Mouse (Mus musculus): ENCODE measurements at regions not wholly inside any gene's neighbourhood (a gene's known extent, or its start where the extent isn't known, plus 50 kb on each side); places are given as distances from the start of the nearest gene placed in this dataset.

DNA sequence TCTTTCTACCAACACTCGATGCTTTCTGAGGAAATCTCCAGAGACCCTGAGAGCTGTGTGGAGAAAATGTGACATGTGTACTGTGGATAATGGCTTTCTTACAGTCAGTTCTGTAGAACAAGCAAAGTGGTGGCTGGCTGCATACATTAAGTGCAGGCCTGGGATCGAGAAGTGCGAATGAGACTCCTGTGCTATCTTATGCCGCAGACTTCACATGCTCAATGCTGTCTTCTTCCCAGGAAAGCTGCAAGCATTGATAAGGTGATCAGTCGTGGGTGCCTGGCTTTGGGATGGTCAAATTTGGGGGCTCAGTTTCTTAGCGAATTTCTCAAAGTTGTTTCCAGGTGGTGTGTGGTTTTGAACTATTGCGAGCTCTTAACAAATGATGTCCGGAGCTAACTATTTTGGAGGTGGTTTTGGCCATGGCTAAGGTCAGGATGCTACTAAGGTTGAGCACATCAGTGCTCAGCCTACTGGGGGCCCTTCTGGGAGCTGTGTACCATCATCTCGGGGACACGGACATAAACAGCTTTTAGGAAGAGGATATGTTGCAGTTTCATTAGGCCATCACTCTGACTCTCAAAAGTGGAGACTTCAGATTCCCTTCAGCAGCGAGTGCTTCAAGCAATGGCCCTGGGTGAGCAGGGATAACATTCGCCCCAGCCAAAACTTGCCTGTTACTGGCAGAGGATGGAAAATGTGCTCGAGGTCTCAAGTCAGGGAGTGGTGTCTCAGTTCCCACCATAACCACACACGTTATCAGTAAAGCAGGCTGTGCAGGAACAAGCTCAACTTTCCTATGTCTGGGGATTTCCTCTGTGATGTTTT is 646.7 kb downstream of the Zfp706 start:
- H3K27ac ChIP-seq (replicated peaks; ENCODE audit: insufficient read depth, low read depth, low read length) = no peak overlapping the region
- no peaks in the 10 kb centered on the region for H3K79me2 ChIP-seq (ENCODE audit: control insufficient read depth, insufficient read depth, low read length)
- H3K4me3 ChIP-seq (ENCODE audit: insufficient read depth, low read depth, low read length) = no peak overlapping the region
- no peak overlapping the region for H3K9ac ChIP-seq (ENCODE audit: low read depth, low read length)
- peaks cover 4% of the 10 kb centered on the region; the same call in 1 of the 2 replicates for H3K4me1 ChIP-seq (ENCODE audit: control insufficient read depth, insufficient read depth, low read length)
- WGBS = 79% methylated on average over 14 of the region's 14 CpGs
- no peaks in the 10 kb centered on the region for H3K36me3 ChIP-seq (ENCODE audit: control insufficient read depth, insufficient read depth, low read length)
- no peak for TF ChIP-seq POLR2A (IDR thresholded peaks at IDR 0.05; ENCODE audit: extremely low read depth, insufficient read depth, low read length)
- no peak for TF ChIP-seq CTCF (IDR thresholded peaks at IDR 0.05; ENCODE audit: low read depth, low read length)
- no peak for DNase-seq (ENCODE audit: extremely low read depth, low read depth, low spot score)
- H3K27me3 ChIP-seq (ENCODE audit: control insufficient read depth, insufficient read depth, low read length) = no peaks in the 10 kb centered on the region

DNA sequence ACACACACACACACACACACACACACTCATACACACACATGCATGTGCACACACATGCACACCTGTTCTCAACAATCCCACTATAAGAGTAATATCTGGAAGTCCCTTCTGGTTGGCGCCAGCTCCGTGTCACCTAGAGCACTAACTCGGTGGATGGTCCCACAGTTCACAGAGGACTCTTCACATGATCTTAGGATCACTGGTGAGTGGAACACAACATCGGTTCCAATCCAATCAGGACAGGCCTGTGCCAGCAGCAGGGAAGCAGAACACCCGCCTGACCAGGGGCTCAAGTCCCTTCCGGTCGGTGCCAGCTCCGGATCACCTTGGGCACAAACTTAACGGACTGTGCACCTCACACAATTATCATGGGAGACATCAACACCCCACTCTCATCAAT is 651.7 kb downstream of the Zfp706 start:
- TF ChIP-seq CTCF (IDR thresholded peaks at IDR 0.05; ENCODE audit: low read depth, low read length) (no peak), POLR2A (IDR thresholded peaks at IDR 0.05; ENCODE audit: extremely low read depth, insufficient read depth, low read length) (no peak)
- Histone ChIP-seq H3K9ac (ENCODE audit: low read depth, low read length) (no peak overlapping the region), H3K4me1 (ENCODE audit: control insufficient read depth, insufficient read depth, low read length) (no peaks in the 10 kb centered on the region), H3K4me3 (ENCODE audit: insufficient read depth, low read depth, low read length) (no peak overlapping the region), H3K27me3 (ENCODE audit: control insufficient read depth, insufficient read depth, low read length) (no peaks in the 10 kb centered on the region), H3K27ac (replicated peaks; ENCODE audit: insufficient read depth, low read depth, low read length) (no peak overlapping the region), H3K36me3 (ENCODE audit: control insufficient read depth, insufficient read depth, low read length) (no peaks in the 10 kb centered on the region), H3K79me2 (ENCODE audit: control insufficient read depth, insufficient read depth, low read length) (no peaks in the 10 kb centered on the region)
- no peak for DNase-seq (ENCODE audit: extremely low read depth, low read depth, low spot score)
- WGBS = 97% methylated on average over 9 of the region's 9 CpGs

DNA sequence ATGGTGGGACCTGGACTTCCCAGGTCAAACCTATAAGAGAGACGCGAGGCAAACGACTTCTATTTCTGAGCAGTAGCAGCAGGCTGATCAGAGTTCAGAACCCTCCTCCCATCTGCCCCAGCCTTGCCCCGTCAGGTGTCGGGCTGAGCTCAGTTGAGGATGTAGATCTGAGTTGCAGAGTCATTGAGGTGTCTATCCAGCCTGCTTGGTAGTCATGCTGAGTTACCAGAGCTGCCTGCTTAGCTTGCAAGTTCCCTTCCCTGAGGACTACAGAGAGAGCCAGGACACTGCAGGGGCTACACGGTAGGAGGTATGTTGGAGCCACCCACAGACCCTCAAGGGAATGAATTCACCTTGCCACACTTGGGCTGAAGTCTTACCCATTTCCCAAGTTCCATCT is 653.0 kb downstream of the Zfp706 start:
- no peak overlapping the region for H3K27ac ChIP-seq (replicated peaks; ENCODE audit: insufficient read depth, low read depth, low read length)
- H3K36me3 ChIP-seq (ENCODE audit: control insufficient read depth, insufficient read depth, low read length) = no peaks in the 10 kb centered on the region

DNA sequence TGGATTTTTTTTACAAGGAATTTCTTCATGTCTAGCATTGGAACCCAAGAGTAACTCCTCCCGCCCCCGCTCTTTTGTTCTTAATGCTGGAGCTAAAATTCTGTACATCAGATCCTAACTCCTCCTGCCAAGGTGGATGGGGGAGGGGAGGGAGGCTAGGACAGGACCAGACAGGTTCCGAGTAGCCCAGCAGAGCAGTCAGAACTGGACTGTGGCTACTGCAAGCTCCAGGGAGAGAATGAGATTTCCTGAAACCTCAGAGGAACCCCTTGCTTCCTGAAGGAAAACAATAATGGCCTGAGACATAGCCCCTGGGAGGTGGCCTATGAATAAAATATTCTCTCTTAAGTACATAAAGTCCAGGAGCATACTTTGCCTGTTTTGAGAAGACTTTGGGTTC is 653.8 kb downstream of the Zfp706 start:
- H3K36me3 ChIP-seq (ENCODE audit: control insufficient read depth, insufficient read depth, low read length) = no peaks in the 10 kb centered on the region
- no peak overlapping the region for H3K9ac ChIP-seq (ENCODE audit: low read depth, low read length)
- H3K4me3 ChIP-seq (ENCODE audit: insufficient read depth, low read depth, low read length) = no peak overlapping the region
- no peak for DNase-seq (ENCODE audit: extremely low read depth, low read depth, low spot score)
- 93% methylated on average over 3 of the region's 3 CpGs for WGBS
- no peak overlapping the region for H3K27ac ChIP-seq (replicated peaks; ENCODE audit: insufficient read depth, low read depth, low read length)
- no peaks in the 10 kb centered on the region for H3K4me1 ChIP-seq (ENCODE audit: control insufficient read depth, insufficient read depth, low read length)
- H3K79me2 ChIP-seq (ENCODE audit: control insufficient read depth, insufficient read depth, low read length) = no peaks in the 10 kb centered on the region
- H3K27me3 ChIP-seq (ENCODE audit: control insufficient read depth, insufficient read depth, low read length) = no peaks in the 10 kb centered on the region
- no peak for TF ChIP-seq POLR2A (IDR thresholded peaks at IDR 0.05; ENCODE audit: extremely low read depth, insufficient read depth, low read length)
- TF ChIP-seq CTCF (IDR thresholded peaks at IDR 0.05; ENCODE audit: low read depth, low read length) = no peak

More for the DNA sequence above, 653.0 kb downstream of the Zfp706 start:
- no peak for DNase-seq (ENCODE audit: extremely low read depth, low read depth, low spot score)
- WGBS = 86% methylated on average over 6 of the region's 6 CpGs
- Histone ChIP-seq H3K79me2 (ENCODE audit: control insufficient read depth, insufficient read depth, low read length) (no peaks in the 10 kb centered on the region), H3K9ac (ENCODE audit: low read depth, low read length) (no peak overlapping the region), H3K4me1 (ENCODE audit: control insufficient read depth, insufficient read depth, low read length) (no peaks in the 10 kb centered on the region), H3K4me3 (ENCODE audit: insufficient read depth, low read depth, low read length) (no peak overlapping the region), H3K27me3 (ENCODE audit: control insufficient read depth, insufficient read depth, low read length) (no peaks in the 10 kb centered on the region)
- TF ChIP-seq CTCF (IDR thresholded peaks at IDR 0.05; ENCODE audit: low read depth, low read length) (no peak), POLR2A (IDR thresholded peaks at IDR 0.05; ENCODE audit: extremely low read depth, insufficient read depth, low read length) (no peak)

DNA sequence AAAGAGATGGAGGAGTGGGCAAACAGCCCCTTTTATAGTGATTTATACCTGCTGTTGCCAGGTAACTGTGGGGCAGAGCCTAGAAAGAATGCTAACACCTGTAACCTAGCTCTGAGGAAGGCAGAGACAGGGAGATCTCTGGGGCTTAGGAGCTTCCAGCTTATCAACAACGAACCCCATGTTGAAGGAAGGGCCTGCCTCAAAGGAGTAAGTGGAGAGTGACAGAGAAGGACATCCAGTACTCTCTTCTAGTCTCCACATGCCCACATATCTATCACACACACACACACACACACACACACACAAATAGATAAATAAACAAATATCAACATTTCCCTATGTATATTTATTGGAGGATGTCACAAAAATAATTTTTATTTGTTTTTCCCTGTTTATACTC is 654.6 kb downstream of the Zfp706 start:
- no peak overlapping the region for H3K4me3 ChIP-seq (ENCODE audit: insufficient read depth, low read depth, low read length)
- TF ChIP-seq POLR2A (IDR thresholded peaks at IDR 0.05; ENCODE audit: extremely low read depth, insufficient read depth, low read length) = no peak
- TF ChIP-seq CTCF (IDR thresholded peaks at IDR 0.05; ENCODE audit: low read depth, low read length) = no peak
- no peak for DNase-seq (ENCODE audit: extremely low read depth, low read depth, low spot score)
- H3K27me3 ChIP-seq (ENCODE audit: control insufficient read depth, insufficient read depth, low read length) = no peaks in the 10 kb centered on the region
- H3K9ac ChIP-seq (ENCODE audit: low read depth, low read length) = no peak overlapping the region
- H3K27ac ChIP-seq (replicated peaks; ENCODE audit: insufficient read depth, low read depth, low read length) = no peak overlapping the region
- 84% methylated on average over 1 of the region's 1 CpGs for WGBS
- no peaks in the 10 kb centered on the region for H3K79me2 ChIP-seq (ENCODE audit: control insufficient read depth, insufficient read depth, low read length)
- H3K36me3 ChIP-seq (ENCODE audit: control insufficient read depth, insufficient read depth, low read length) = no peaks in the 10 kb centered on the region
- no peaks in the 10 kb centered on the region for H3K4me1 ChIP-seq (ENCODE audit: control insufficient read depth, insufficient read depth, low read length)

DNA sequence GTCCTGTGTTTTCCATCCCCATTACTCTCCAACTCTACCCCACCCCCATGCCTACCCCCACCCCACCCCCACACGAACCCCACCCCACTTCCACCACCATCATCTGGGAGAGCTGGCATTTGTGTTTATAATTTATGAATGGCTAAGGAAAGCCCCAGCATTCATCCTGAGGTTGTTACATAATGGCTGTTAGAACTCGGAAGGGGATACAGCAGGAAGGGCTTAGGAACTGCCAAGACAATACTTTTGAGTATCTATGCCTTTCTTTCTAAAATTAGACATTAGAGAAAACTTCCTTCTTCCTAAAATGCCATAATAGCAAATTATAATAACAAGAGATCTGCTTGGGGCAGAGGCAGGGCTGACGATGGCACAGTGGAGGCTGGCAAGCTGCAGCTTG is 655.9 kb downstream of the Zfp706 start:
- no peak overlapping the region for H3K9ac ChIP-seq (ENCODE audit: low read depth, low read length)
- TF ChIP-seq CTCF (IDR thresholded peaks at IDR 0.05; ENCODE audit: low read depth, low read length) (no peak), POLR2A (IDR thresholded peaks at IDR 0.05; ENCODE audit: extremely low read depth, insufficient read depth, low read length) (no peak)
- WGBS = 47% methylated on average over 3 of the region's 3 CpGs
- H3K79me2 ChIP-seq (ENCODE audit: control insufficient read depth, insufficient read depth, low read length) = no peaks in the 10 kb centered on the region
- no peak overlapping the region for H3K4me3 ChIP-seq (ENCODE audit: insufficient read depth, low read depth, low read length)
- DNase-seq (ENCODE audit: extremely low read depth, low read depth, low spot score) = no peak
- no peaks in the 10 kb centered on the region for H3K36me3 ChIP-seq (ENCODE audit: control insufficient read depth, insufficient read depth, low read length)
- H3K27ac ChIP-seq (replicated peaks; ENCODE audit: insufficient read depth, low read depth, low read length) = no peak overlapping the region
- H3K4me1 ChIP-seq (ENCODE audit: control insufficient read depth, insufficient read depth, low read length) = no peaks in the 10 kb centered on the region
- H3K27me3 ChIP-seq (ENCODE audit: control insufficient read depth, insufficient read depth, low read length) = no peaks in the 10 kb centered on the region

Data from liver, adult 2 months (tissue).